Mouse (Mus musculus) neural tube, embryonic 10.5 days (tissue): ENCODE results near the gene D630039A03Rik.
A peak's percentile ranks its signal among the peaks of the same experiment; 100 is the strongest.

ENCODE experiments used
- DNase-seq: peaks from one replicate; pipeline ENCODE4 v3.0.0-alpha.2; 2017; ENCODE audit warnings: low spot score; ENCODE audit errors: extremely low spot score

Gene D630039A03Rik

GRCm38 (mm10) chr4:57927464-57928205 is 11.5 kb upstream of the D630039A03Rik start:
- DNase-seq, result no peak

- DNase-seq, result no peak
Measured at GRCm38 (mm10) chr4:57924556-57925071, 8.5 kb upstream of the D630039A03Rik start.

GRCm38 (mm10) chr4:57922171-57922570 is 6.1 kb upstream of the D630039A03Rik start:
- DNase-seq, result no peak

GRCm38 (mm10) chr4:57920522-57920921 is 4.4 kb upstream of the D630039A03Rik start:
- no peak for DNase-seq

- DNase-seq, result no peak
Measured at GRCm38 (mm10) chr4:57919494-57920423, 3.7 kb upstream of the D630039A03Rik start.

GRCm38 (mm10) chr4:57916711-57917110 is 614 bp upstream of the D630039A03Rik start:
- no peak for DNase-seq

GRCm38 (mm10) chr4:57915216-57915965 is 706 bp downstream of the D630039A03Rik start:
- DNase-seq, result no peak

GRCm38 (mm10) chr4:57914193-57915190 is 1.6 kb downstream of the D630039A03Rik start:
- DNase-seq, result no peak

- DNase-seq, result no peak
Measured at GRCm38 (mm10) chr4:57913021-57913420, 3.1 kb downstream of the D630039A03Rik start.

GRCm38 (mm10) chr4:57908860-57909259 is 7.2 kb downstream of the D630039A03Rik start:
- no peak for DNase-seq

- DNase-seq, result no peak
Measured at GRCm38 (mm10) chr4:57906708-57907107, 9.4 kb downstream of the D630039A03Rik start.

- no peak for DNase-seq
Measured at GRCm38 (mm10) chr4:57904638-57905037, 11.5 kb downstream of the D630039A03Rik start.

GRCm38 (mm10) chr4:57904211-57904610 is 11.9 kb downstream of the D630039A03Rik start:
- peak; percentile 69 for DNase-seq

GRCm38 (mm10) chr4:57902619-57903018 is 13.5 kb downstream of the D630039A03Rik start:
- no peak for DNase-seq

GRCm38 (mm10) chr4:57901210-57901609 is 14.9 kb downstream of the D630039A03Rik start:
- no peak for DNase-seq

- no peak for DNase-seq
Measured at GRCm38 (mm10) chr4:57896631-57897030, 19.5 kb downstream of the D630039A03Rik start.

GRCm38 (mm10) chr4:57895902-57896301 is 20.2 kb downstream of the D630039A03Rik start:
- DNase-seq, result no peak

- no peak for DNase-seq
Measured at GRCm38 (mm10) chr4:57895140-57895539, 21.0 kb downstream of the D630039A03Rik start.

GRCm38 (mm10) chr4:57892001-57892586 is 24.0 kb downstream of the D630039A03Rik start:
- DNase-seq, result no peak

GRCm38 (mm10) chr4:57889773-57890172 is 26.3 kb downstream of the D630039A03Rik start:
- DNase-seq, result no peak
